Mouse (Mus musculus) left cerebral cortex, postnatal 25 days (tissue): ENCODE measurements at regions not wholly inside any gene's neighbourhood (a gene's known extent, or its start where the extent isn't known, plus 50 kb on each side); places are given as distances from the start of the nearest gene placed in this dataset.

Experiments
- DNase-seq, 2 experiments: peaks; one replicate each; pipeline ENCODE4 v3.0.0; 2022; ENCODE audit warnings: low spot score in 2 of 2, mixed read lengths in 1 of 2
- intact Hi-C: fragments of 180-260 bp; cut with DNase I; formaldehyde crosslinking; loops from one replicate; pipeline ENCODE4 v1.15.1; 2025

DNA sequence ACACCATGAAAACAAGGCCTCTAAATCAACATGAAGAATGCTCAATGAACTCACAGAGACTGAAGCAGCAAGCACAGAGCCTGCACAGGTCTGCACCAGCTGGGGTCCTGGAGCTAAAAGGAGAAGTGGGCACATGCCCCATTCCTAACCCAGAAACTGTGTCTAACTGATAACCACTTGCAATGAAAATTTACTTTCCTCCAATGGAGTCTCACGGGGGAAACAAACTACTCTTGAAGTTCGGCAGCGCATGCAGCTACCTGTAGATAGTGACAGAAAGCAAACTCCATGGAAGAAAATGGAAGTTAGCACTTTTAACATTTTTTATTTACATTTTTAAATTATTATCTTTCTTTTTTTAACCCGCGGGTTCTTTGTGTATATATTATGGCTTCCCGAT lies 76.8 kb upstream of the Akap6 start:
- DNase-seq: no peak
- intact Hi-C loops: no loop called here

DNA sequence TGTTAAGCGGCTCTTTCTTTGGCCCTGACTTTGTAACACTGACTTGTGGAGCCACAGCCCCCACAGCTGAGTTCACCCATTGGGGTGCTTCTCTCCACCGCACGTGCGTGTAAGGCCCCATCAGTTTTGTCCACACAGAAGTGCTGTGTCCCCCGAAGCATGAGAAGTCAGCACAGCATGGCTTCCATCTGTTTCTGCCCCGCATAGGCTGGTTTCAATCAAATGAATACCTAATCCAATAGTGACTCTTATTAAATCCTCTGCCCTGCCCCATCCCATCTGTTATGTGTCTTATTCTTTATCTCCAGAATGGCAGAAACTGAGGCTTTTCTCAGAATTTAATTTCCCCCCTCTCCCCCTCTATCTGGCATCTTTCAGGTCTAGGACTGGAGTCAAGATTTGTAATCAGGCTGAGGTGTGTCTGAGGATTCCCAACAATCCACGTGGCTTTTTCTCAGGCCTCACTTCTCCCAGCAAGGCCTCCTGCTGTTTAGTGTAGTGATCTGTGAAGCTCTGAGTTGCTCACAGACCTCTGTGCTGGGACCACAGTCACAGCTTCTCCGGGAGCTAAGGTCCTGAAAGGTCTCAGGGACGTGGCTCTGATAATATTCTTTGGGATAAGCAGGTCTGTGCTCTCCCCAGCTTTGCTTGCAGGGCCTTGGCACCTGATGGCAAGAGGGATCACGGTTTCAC lies 75.6 kb upstream of the Akap6 start:
- DNase-seq: no peak
- intact Hi-C loops: no loop called here

DNA sequence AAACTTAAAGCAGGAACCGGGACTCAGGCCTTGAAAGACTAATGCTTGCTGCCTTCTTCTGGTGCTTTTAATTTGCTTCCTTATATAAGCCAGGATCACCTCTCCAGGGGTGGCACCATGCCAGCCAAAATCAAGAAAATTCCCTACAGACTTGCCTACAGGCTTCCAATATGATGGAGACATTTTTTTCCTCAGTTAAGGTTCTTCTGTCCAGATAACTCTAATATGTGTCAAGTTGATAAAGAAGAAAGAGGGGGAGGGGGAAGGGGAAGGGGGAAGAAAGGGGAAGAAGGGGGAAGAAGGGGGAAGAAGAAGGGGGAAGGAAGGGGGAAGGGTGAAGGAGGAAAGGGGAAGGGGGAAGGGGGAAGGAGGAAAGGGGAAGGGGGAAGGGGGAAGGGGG lies 74.3 kb upstream of the Akap6 start:
- no peak for DNase-seq
- intact Hi-C loops: no loop called here

DNA sequence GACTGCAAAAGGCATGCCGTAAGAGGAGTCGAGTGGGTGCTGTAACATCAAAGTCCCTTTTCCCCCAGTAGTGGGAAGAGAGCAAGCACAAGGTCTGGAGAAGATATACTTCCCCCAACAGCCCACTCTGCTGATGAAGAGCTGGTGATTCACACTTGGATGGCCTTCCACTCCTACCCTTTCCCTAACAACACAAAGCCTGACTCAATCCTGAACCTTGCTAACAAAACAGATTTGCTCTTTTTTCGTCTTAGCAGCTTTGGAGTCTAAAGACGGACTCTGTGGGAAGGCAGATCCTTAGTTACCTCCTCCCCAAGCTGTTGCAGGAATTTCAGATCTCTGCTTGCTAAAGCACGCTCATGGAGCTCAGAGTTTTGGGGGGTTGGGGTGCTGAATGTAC lies 70.4 kb upstream of the Akap6 start:
- intact Hi-C loops: loop anchor here (2.0 kb wide), 1 partner anchor 204 kb away; no protein-coding TSS in a partner anchor
- peak; percentile 29 to 92 for DNase-seq

DNA sequence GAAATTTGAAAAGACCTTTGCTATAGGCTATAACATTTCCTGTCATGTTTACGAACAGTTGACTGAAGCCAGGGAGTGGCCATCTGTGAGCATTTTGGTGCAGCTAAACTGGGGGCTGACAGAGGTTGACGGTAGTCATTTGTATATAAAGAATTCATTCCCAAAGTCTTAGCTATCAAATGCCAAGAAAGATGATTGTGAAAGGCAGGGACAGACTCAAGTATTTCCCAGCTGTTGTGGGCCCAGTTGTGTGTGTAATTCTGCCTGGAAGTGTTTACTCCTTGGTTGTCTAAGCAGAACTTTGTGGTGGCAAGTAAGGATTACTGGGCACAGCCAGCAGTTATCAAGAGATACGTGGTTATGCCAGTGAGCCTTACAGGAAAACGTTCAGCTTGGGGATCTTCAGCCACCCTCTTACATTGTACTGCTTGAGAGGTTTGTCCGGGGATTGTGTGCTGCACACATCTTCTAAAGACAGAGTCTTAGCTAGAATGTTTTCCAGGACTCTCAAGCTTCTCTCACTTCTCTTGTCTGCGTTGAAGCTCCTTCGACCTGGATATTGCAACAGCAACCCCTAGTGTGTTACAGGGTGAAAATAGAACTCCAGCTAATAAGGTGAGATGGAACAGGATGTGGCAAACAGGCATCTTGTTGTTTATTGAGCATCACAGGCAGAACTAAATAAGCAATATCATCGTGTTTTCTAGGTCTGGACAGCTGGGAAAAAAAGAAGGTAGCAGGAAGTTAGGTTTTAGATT lies 63.9 kb upstream of the Akap6 start:
- DNase-seq: no peak
- intact Hi-C loops: loop anchor here (5.0 to 10.0 kb wide), 2 partner anchors 133 to 260 kb away; partner anchors contain the start of gene Arhgap5

DNA sequence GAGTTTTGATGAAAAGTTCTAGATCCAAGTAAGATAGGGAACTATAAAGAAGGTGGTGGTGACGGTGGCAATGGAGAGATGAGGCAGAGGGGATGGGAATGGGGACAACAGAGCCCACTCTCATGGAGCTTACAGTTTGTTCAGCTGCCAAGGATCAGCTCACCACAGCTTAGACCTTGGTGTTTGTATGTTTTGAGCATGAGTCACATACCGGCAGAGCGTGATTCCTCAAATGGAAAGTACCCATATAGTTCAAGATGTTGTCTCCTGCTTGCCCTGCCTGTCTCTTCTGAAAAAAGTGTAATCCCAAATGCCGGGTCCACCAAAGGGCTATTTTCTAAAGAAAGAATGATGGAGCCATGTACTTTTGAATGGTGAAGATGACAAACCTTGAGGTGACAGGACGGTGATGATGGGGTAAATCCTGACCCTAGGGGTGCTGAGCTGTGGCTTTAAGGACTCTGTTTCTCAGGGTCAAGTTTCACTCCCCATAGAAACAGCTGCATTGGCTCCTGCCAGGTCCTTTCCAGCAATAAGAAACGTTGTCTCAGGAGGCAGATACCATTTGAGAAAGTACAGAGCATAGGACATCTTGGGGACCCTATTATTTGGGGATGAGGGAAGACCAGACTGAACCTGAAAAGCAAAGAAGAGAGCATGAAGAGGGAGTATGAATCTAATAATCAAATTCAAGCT lies 62.8 kb upstream of the Akap6 start:
- intact Hi-C loops: loop anchor here (2.0 to 10.0 kb wide), 4 partner anchors 32 to 258 kb away; partner anchors contain the start of gene Arhgap5
- no peak for DNase-seq

DNA sequence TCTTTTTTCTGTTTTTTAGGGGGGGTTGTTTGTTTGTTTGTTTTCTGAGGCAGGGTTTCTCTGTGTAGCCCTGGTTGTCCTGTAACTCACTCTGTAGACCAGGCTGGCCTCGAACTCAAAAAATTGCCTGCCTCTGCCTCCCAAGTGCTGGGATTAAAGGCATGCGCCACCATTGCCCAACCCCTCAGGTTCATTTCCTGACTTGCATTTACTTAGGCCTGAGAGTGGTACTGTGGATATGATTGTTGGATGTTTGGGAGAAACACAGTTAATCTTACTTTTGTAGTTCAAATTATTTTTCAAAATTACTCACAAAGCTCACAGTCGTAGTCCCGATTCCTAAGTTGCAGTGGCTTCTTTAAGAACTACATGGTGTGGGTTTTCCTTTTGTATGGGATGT lies 62.3 kb upstream of the Akap6 start:
- intact Hi-C loops: loop anchor here (2.0 to 10.0 kb wide), 4 partner anchors 32 to 258 kb away; partner anchors contain the start of gene Arhgap5
- no peak for DNase-seq

DNA sequence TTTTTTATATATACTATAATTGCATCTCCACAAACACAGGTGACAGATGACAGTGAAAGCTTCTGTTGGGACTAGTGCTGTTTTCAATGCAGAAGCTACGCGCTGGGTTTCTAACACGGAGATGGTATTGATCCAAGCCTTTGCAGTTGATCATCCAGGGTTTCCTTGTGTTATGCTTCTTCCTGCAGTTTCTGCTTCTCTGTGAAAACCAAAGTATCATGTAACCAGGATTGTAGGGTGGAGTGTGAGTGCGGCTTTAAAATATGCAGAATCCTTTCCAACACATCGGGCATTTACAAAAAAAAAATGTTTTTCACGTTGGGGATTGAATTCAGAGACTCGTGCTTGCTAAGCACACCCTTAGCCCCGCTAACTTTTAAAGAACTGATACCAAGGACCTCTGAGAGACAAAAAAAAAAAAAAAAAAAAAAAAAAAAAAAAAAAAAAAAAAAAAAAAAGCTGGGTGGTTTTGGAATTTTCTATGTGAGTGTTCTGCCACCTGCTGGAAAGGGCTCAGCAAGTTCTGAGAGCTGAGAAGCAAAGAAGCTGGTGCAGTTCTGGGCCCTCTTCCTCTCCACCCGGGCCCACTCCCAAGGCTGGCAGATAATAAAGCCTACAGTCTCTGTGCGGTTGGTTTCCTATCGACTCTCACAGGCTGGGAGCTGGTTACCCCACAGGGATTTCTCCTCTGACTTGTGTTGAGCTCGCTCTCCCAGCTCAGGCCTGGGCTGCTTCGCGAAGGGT lies 61.5 kb upstream of the Akap6 start:
- intact Hi-C loops: loop anchor here (1.0 to 10.0 kb wide), 6 partner anchors 33 to 627 kb away; partner anchors contain the start of gene Arhgap5
- peak; percentile 54 to 71 for DNase-seq

DNA sequence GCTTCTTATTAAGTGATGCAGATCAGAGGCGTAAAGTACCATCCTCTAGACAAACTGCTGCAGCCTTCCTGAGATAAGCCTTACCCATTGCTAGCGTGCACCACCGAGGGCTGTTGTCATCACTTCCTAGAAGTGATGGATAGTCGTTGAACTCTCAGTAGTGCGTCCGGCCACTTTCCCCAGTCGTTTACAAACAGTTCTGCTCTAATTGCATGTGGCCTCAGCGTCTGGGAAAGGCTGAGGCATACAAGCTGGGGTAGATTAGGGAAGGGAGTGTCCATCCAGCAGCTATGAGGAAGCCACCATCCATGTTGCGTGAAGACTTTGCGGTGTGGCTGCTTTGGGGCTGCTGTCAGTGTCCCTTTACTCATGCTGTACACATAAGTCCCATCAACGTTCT lies 60.7 kb upstream of the Akap6 start:
- no peak for DNase-seq
- intact Hi-C loops: loop anchor here (1.0 to 10.0 kb wide), 4 partner anchors 136 to 628 kb away; partner anchors contain the start of gene Arhgap5

DNA sequence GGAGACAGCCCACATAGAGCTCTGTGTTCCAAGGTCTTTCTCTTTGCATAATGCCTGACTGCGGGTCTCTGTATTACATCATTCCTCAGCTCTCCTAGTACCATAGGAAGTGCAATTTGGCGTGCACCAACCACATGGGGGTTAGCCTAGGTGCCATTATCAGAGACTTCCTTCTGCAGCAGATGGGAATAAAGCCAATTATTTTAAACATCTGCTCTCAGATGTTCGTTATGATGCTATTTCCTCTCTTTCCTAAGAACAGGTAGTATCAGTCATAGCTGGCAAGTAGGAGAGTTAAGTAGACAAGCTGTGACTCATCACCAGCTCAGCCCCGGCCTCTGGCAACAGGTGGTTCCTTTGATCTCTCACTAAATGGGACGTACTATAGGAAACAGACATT lies 55.1 kb upstream of the Akap6 start:
- intact Hi-C loops: no loop called here
- no peak for DNase-seq
